Mouse (Mus musculus) kidney, embryonic 15.5 days (tissue): ENCODE data around the gene Resf1. TPM values are rescaled to one million over a fixed set of nuclear protein-coding genes. Genes with fewer than 3 reads are reported as not detected.
"Not testable (repeated sequence)": the region's sequence is repeated elsewhere in the genome, so short reads cannot be mapped to it uniquely, and the experiment has no call there.

Source experiments
- ATAC-seq: fragments of 200-750 bp; cut with Nextera tagmentation; replicated peaks from 2 replicates; pipeline ENCODE4 v1.8.0; 2017; ENCODE audit warnings: moderate TSS enrichment; ENCODE audit not compliant: low FRiP score
- H3K27ac ChIP-seq: fragments of 300-500 bp; sonication (generic); 2 replicates; pipeline ENCODE4 v1.5.1; 2015; ENCODE audit warnings: mild to moderate bottlenecking, inconsistent platforms
- H3K27me3 ChIP-seq: fragments of 300-500 bp; sonication (generic); 2 replicates; pipeline ENCODE4 v1.6.1; 2015; ENCODE audit warnings: inconsistent platforms
- H3K36me3 ChIP-seq: fragments of 300-500 bp; sonication (generic); 2 replicates; pipeline ENCODE4 v1.6.1; 2015; ENCODE audit warnings: inconsistent platforms
- H3K4me1 ChIP-seq: fragments of 300-500 bp; sonication (generic); 2 replicates; pipeline ENCODE4 v1.6.1; 2015; ENCODE audit warnings: inconsistent platforms
- H3K4me2 ChIP-seq: fragments of 300-500 bp; sonication (generic); 2 replicates; pipeline ENCODE4 v1.6.1; 2015; ENCODE audit warnings: moderate library complexity, mild to moderate bottlenecking, inconsistent platforms
- H3K4me3 ChIP-seq: fragments of 300-500 bp; sonication (generic); replicated peaks from 2 replicates; pipeline ENCODE4 v1.5.1; 2015; ENCODE audit warnings: mild to moderate bottlenecking, inconsistent platforms
- H3K9ac ChIP-seq: fragments of 300-500 bp; sonication (generic); 2 replicates; pipeline ENCODE4 v1.6.1; 2015; ENCODE audit warnings: mild to moderate bottlenecking, inconsistent platforms
- H3K9me3 ChIP-seq: fragments of 300-500 bp; sonication (generic); replicated peaks from 2 replicates; pipeline ENCODE4 v1.6.1; 2016; ENCODE audit warnings: inconsistent platforms
- WGBS: fragments of 180-500 bp; shearing (Covaris S2); methylation state at CpG from one replicate; pipeline ENCODE4 v1.1.7; 2015; ENCODE audit warnings: mixed read lengths; 5-methylcytosine and 5-hydroxymethylcytosine counted together
- polyA plus RNA-seq: library from polyadenylated mRNA; unstranded; fragments of >200 nt; fragmentation: Nextera tagmentation; extraction: Ambion mirVana; gene quantifications from 2 replicates; pipeline ENCODE4 v1.2.1, GENCODE M21; 2015

Resf1 gene
- polyA plus RNA-seq, 1 experiment from 2014 or later, result 54.9 TPM

DNA sequence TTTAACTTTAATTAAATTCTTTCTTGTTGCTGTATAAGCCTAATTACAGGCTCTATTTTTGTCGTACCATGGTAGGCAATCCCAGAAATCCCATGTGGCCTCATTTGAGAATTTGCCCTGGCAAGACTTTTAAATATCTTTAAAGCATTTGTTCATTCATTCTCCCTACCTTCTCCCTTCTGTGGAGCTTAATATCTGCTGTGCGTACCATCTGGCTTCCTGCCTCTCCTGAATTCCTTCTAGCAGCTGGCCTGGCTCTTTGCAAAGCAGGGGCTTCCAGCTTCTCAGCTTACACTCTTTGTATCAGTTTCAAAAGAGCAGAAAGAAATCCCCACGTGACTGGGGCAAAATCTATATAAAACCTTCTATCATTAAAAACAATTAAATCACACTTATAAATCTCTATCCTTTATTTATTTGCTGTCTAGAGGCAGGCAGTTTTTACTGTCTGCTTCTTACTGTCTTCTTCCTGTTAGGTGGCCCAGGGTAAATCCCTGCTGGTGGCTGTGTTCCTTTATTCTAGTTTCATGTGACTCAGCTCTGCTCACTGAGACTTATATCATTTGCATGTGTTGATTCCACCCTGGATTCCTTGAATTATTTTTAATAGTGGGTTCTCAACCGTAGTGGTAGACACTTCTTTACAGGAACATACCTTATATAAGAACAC lies 45.7 kb downstream of the Resf1 start:
- H3K4me1 ChIP-seq, result no peaks in the 10 kb centered on the region
- H3K36me3 ChIP-seq, result no peaks in the 10 kb centered on the region
- H3K9me3 ChIP-seq, result no peaks in the 10 kb centered on the region
- ATAC-seq, result 0 out of 2 replicates have a peak, but pooled peaks have one; percentile 56
- no peak overlapping the region for H3K4me2 ChIP-seq
- H3K27ac ChIP-seq, result no peak overlapping the region
- H3K9ac ChIP-seq, result no peak overlapping the region
- 58% methylated on average over 4 of the region's 4 CpGs for WGBS
- H3K4me3 ChIP-seq, result no peak overlapping the region
- no peaks in the 10 kb centered on the region for H3K27me3 ChIP-seq

DNA sequence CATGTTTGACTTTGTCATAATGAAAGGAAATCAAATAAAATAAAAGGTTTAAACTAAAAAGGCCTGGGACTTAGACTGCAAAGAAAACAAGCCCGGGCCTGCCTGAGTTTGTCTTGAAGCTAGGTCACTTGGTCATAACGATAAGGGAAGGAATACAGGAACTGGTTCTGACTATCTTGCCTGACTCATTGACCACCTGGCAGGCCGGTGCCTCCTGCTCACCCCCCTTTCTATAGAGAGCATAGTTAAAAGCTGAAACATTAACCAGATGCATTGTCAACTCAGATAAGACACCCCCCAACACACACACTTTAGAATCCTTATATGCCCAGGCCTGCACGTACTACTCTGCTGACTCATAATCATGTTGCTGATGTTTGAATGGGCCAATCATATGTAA lies 46.6 kb downstream of the Resf1 start:
- not testable (repeated sequence) for H3K4me1 ChIP-seq, ATAC-seq, H3K4me3 ChIP-seq, H3K9ac ChIP-seq, H3K27ac ChIP-seq, H3K27me3 ChIP-seq, H3K9me3 ChIP-seq, H3K36me3 ChIP-seq, H3K4me2 ChIP-seq
- 77% methylated on average over 4 of the region's 4 CpGs for WGBS

DNA sequence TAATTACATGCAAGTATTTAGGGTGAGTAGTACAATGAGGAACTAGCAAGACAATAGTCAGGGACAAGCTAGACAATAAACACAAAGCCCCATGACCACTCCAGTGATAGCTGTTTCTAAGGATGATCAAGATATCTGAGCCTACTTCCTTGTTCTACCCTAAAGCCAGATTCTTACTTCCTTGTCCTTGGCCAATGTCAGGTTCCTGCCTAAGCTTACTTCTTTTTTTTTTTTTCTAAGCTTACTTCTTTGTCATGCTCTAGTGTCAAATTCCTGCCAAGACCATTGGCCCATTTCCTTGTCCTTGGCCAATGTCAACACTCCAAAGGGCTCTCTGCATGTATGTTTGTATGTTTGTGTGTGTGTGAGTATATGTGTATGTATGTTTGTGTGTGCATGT lies 47.9 kb downstream of the Resf1 start:
- Histone ChIP-seq H3K4me3 (no peak overlapping the region), H3K9me3 (0 out of 2 replicates have a peak, but pooled peaks cover 3% of the 10 kb centered on the region), H3K4me1 (no peaks in the 10 kb centered on the region), H3K27me3 (no peaks in the 10 kb centered on the region), H3K36me3 (no peaks in the 10 kb centered on the region), H3K9ac (no peak overlapping the region), H3K27ac (no peak overlapping the region), H3K4me2 (no peak overlapping the region)
- no peak for ATAC-seq

DNA sequence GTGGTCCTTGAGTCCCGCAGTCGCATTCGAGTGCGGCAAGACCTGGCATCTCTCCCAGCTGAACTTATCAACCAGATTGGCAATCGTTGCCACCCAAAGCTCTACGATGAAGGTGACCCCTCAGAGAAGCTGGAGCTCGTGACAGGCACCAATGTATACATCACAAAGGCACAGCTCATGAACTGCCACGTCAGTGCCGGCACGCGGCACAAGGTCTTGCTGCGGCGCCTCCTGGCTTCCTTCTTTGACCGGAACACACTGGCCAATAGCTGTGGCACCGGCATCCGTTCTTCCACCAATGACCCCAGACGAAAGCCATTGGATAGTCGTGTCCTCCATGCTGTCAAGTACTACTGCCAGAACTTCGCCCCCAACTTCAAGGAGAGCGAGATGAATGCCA lies 53.3 kb downstream of the Resf1 start:
- H3K4me3 ChIP-seq, H3K4me2 ChIP-seq, H3K27me3 ChIP-seq, H3K9me3 ChIP-seq, H3K4me1 ChIP-seq, H3K36me3 ChIP-seq, H3K27ac ChIP-seq, H3K9ac ChIP-seq, ATAC-seq: not testable (repeated sequence)
- WGBS, result 97% methylated on average over 20 of the region's 20 CpGs

DNA sequence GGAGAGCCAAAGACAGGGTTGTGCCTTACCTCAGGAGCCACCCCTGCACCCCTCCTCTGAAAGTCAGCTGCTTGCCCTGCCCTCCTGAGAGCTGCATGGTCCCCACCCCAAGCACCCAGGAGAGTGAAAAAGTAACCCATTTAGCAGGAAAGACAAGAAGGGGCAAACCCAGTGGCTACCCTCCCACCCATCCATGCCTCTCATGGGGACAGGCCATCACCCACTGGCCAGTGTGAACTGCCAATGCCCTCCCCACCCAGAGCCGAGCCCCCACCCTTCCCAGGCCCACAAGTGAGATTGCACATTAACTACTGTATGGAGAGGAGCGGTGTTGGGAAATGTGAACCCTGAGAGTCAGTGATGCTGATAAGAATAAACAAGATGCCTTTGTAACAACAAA lies 56.8 kb downstream of the Resf1 start:
- 62% methylated on average over 2 of the region's 2 CpGs for WGBS
- H3K27ac ChIP-seq, H3K4me3 ChIP-seq, H3K9me3 ChIP-seq, H3K4me1 ChIP-seq, H3K36me3 ChIP-seq, H3K9ac ChIP-seq, H3K4me2 ChIP-seq, H3K27me3 ChIP-seq: not testable (repeated sequence)
- ATAC-seq, result peak; percentile 68

DNA sequence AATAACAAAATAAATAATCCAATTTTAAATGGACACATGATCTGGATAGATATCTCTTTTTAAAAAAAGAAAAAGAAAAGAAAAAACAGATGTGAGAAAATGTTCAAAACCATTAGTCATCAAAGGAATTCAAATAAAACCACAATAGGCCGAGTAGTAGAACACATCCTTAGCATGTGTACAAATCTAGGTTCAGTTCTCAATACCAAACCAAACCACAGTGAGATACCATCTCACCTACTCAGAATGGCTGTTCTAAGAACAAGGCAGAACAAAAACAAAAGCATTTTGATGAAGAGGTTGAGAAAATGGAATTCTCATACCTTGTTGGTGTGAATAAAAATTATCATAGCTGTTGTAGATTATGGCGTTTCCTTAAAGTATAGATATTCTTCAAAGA lies 57.2 kb downstream of the Resf1 start:
- 0 out of 2 replicates have a peak, but pooled peaks cover 1% of the 10 kb centered on the region for H3K9me3 ChIP-seq
- H3K4me2 ChIP-seq, result no peak overlapping the region
- no peak overlapping the region for H3K27ac ChIP-seq
- no peak for ATAC-seq
- peaks cover 7% of the 10 kb centered on the region; the same call in 1 of the 2 replicates for H3K4me1 ChIP-seq
- H3K4me3 ChIP-seq, result no peak overlapping the region
- H3K27me3 ChIP-seq, result no peaks in the 10 kb centered on the region
- no peak overlapping the region for H3K9ac ChIP-seq
- WGBS, result 84% methylated on average over 2 of the region's 2 CpGs
- H3K36me3 ChIP-seq, result no peaks in the 10 kb centered on the region

DNA sequence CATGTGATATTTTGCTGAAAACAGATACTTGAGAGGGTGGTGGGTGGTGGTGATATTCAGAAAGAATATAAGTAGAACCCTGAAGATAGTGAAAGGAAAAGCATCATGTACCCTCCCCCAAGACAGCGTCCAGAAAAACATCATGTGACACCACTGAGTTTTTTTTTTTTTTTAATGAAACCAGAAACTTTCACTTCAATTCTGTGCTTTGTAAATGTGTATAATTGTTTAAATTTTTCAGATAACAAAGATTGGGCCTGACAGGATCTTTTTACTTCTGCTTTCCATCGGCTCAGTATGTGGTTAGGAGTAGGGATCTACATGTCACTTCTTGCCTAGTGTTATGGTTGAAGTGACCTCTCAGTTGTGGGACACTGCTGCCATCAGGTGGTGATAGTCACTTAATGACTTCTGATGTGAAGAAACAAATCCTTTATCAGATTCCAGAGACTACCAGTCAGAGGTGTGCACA lies 65.8 kb downstream of the Resf1 start:
- Histone ChIP-seq H3K36me3 (no peaks in the 10 kb centered on the region), H3K9ac (no peak overlapping the region), H3K4me3 (no peak overlapping the region), H3K4me1 (no peaks in the 10 kb centered on the region), H3K4me2 (no peak overlapping the region), H3K9me3 (no peaks in the 10 kb centered on the region), H3K27ac (no peak overlapping the region), H3K27me3 (no peaks in the 10 kb centered on the region)
- 57% methylated on average over 2 of the region's 2 CpGs for WGBS
- ATAC-seq, result peak; percentile 79

DNA sequence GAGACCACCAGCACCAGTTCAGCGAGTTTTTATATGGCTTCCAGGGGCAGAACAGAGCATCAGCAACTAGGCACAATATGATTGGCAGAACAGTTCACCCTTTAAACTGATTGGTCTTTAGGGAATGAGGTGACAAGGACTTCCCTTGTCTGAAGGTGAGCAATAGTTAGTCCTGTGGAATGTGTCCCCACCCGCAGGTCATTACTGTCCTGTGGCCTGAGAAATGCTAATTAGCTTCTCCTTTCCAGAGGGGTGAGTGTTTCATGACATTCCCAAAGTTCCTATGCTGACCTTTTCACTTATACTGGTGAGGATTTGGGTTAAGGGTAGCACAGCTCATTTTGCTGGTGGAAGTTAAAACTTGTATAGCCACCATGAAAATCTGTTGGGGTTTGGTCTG lies 74.3 kb downstream of the Resf1 start:
- no peak for ATAC-seq
- Histone ChIP-seq H3K9ac (no peak overlapping the region), H3K4me1 (peaks cover 4% of the 10 kb centered on the region; the same call in 1 of the 2 replicates), H3K27me3 (no peaks in the 10 kb centered on the region), H3K27ac (no peak overlapping the region), H3K9me3 (no peaks in the 10 kb centered on the region), H3K4me2 (no peak overlapping the region), H3K4me3 (no peak overlapping the region), H3K36me3 (no peaks in the 10 kb centered on the region)
- 73% methylated on average over 2 of the region's 2 CpGs for WGBS

Other genes with a start within 250 kb of the Resf1 start
- gene Dennd5b, start 207.7 kb upstream of the Resf1 start, polyA plus RNA-seq, result 9.1 and 9.6 TPM in 2 replicates
- not detected in 2 replicates for gene Gm10203, start 179.2 kb upstream of the Resf1 start, polyA plus RNA-seq
- 20.4 and 21.8 TPM in 2 replicates for gene Etfbkmt, start 169.6 kb upstream of the Resf1 start, polyA plus RNA-seq
- gene Amn1, start 120.7 kb upstream of the Resf1 start, polyA plus RNA-seq, result 31.2 and 35.7 TPM in 2 replicates
- gene Bicd1, start 99.5 kb downstream of the Resf1 start, polyA plus RNA-seq, result 11.4 and 11.5 TPM in 2 replicates